Mouse (Mus musculus) C2C12 (cell line): ENCODE results near the gene Cyp27a1.

Experiments used
- CEBPB ChIP-seq: IDR thresholded peaks from one replicate; pipeline ENCODE4 v1.6.1; 2011; ENCODE audit warnings: low read depth, mild to moderate bottlenecking, control low read depth, moderate library complexity
- CTCF ChIP-seq: IDR thresholded peaks from one replicate; pipeline ENCODE4 v1.5.1; 2011; ENCODE audit not compliant: control insufficient read depth, insufficient read depth, insufficient read length
- FOSL1 ChIP-seq: IDR thresholded peaks from one replicate; pipeline ENCODE4 v1.8.0; 2011; ENCODE audit warnings: mild to moderate bottlenecking, low read length; ENCODE audit not compliant: poor library complexity, insufficient read depth, severe bottlenecking
- MAX ChIP-seq: IDR thresholded peaks from one replicate; pipeline ENCODE4 v1.6.1; 2011; ENCODE audit warnings: mild to moderate bottlenecking, control low read depth
- MYOD1 ChIP-seq: IDR thresholded peaks from one replicate; pipeline ENCODE4 v1.6.1; 2011; ENCODE audit warnings: low read depth; ENCODE audit not compliant: control insufficient read depth, insufficient read length
- MYOG ChIP-seq: IDR thresholded peaks from one replicate; pipeline ENCODE4 v1.6.1; 2011; ENCODE audit not compliant: control insufficient read depth, insufficient read length; ENCODE audit errors: extremely low read depth
- USF1 ChIP-seq: IDR thresholded peaks from one replicate; pipeline ENCODE4 v1.6.1; 2011; ENCODE audit warnings: low read depth, mild to moderate bottlenecking, control low read depth, moderate library complexity

GRCm38 (mm10) chr1:74687131-74687530 lies 26.2 kb upstream of the Cyp27a1 start:
- no peak for TF ChIP-seq CTCF
- TF ChIP-seq FOSL1: no peak
- no peak for TF ChIP-seq CEBPB
- TF ChIP-seq MAX: no peak
- no peak for TF ChIP-seq MYOD1
- no peak for TF ChIP-seq USF1
- TF ChIP-seq MYOG: no peak
